Mouse (Mus musculus) spleen, postnatal 14 days (tissue): ENCODE measurements around the gene Elovl2.
"Not testable (repeated sequence)": the region's sequence is repeated elsewhere in the genome, so short reads cannot be mapped to it uniquely, and the experiment has no call there.

ENCODE experiments used
- DNase-seq, 2 experiments: peaks; one replicate each; pipeline ENCODE4 v3.0.0; 2021 to 2022; ENCODE audit warnings: low spot score in 2 of 2

Elovl2 gene

DNA sequence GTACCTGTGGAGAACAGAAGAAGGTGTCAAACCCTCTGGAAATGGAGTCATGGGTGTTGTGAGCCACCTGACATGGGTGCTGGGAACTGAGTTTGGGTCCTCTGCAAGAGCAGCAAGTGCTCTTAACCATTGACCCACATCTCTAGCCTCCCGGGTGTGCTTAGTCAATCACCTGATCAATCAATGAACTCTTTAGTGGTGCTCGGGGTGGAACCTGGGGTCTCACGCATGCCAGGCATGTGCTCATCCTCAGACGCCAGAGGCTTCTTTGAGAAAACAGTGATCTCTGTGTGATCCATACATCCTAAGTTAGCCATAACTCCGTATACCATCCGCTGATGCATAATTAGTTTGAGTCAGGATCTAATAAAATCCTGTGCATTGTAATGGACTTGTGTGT is 15.0 kb upstream of the Elovl2 start:
- DNase-seq = no peak

DNA sequence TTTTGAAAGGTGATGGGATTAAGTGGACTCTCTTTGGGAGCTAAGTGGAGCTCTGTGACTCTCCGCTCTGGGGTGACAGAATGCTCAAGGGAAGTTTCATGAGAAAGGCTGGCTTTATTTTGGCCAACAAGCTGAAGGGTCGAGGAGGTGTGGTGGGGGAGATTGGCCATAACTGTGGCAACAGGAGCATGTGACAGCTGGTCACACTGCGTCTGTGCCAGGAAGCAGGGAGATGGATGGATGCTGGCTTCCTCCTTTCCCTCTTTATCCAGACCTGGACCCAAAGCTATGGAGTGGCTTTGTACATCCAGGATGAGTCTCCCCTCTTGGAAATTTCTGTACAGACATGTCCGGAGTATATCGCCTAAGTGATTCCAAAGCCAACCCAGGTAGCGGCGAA is 13.0 kb upstream of the Elovl2 start:
- no peak for DNase-seq

DNA sequence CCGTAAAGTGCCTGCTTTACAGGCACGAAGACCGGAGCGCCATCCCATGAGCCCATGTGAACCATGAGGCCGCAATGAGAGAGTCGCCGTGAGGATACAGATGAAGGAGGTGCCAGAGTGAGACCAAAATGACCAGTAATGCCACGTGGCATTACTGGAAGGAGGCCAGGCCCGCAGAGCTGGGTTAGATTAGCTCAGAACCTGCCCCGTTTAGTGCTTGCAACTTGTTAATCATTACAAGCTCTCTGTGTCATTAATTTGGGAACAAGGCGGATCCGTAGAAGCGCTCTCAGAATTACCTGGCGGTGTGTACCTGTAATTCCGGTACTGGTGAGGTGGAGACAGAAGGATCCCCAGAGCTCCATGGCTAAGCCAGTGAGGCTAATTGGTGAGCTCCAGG is 12.0 kb upstream of the Elovl2 start:
- no peak for DNase-seq

DNA sequence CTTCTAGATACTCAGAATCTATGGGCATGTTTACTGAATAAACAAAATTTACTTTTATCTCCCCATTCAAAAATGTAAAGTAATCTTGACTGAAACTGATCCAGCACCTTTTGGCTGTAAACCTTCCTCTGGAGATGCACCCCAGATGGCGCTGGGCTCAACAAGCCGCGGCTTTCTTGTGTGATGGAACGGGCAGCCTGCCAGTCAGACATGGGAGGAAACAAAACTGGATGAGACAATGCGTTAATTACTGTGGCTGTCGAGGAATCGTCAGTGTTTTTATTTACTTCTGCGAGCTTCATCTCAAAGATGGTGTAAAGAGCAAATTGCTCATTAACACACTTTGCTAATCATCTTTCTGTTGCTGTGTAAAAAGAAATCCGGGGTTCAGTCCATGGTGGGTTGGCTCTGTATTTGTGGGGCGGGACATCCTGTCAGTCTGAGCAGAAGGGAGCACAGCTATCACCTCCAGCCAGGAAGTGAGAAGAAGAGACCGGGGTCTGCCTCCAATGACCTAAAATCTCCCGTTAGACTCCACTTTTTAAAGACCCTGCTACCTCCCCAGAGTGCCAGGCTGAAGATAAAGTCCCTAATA is 11.3 kb upstream of the Elovl2 start:
- DNase-seq = no peak

DNA sequence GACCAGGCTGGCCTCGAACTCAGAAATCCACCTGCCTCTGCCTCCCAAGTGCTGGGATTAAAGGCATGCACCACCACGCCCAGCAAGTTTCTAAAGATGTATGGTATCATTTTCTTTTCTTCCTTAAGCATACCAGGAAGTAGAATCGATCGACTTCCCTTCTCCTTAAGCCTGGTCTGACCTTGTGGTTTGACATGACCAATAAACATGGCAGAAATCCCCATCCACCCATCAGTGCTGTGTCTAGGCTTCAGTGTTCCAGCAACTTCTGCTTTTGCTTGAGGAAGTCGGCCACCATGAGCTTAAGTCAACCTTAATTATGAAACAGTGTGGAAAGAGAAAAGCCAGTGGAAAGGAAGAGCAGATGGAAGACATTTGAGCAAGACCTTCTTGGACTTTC is 10.1 kb upstream of the Elovl2 start:
- DNase-seq = no peak

DNA sequence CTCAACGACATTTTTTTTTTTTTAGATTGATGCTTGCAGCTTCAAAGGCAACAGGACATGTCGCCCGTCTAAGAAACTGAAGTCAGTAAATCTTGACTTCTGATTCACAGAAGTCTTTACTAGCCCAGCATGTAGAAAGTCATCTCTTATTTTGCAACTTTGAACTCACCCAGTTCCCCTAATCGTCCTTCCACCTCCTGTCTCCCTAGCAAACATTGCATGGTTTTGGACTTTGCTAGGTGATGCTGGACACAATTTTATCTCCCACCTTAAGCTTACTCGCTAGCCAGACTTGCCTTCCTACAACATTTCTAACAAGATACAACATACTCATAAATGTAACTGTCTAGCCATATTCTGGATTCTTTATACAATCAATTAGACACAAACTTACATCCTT is 7.9 kb upstream of the Elovl2 start:
- no peak for DNase-seq

DNA sequence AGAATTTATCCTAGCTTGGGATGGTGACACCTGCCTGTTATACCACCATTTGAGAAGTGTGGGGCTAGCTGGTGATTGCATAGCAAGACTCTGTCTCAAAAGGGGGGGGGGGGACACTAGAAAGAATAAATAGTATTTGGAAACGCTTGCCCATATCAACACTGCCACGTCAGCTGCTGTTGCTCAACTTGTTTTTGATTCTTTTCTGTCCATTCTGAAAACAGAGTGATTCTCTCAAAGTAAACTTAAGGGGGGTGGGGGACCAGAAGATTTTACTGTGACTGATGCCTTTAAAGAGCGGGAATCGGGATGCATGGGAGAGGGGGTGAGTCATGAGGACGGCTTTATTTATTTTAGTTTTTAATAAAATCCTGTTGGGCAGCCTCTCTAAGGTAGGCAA is 6.3 kb upstream of the Elovl2 start:
- no peak for DNase-seq

DNA sequence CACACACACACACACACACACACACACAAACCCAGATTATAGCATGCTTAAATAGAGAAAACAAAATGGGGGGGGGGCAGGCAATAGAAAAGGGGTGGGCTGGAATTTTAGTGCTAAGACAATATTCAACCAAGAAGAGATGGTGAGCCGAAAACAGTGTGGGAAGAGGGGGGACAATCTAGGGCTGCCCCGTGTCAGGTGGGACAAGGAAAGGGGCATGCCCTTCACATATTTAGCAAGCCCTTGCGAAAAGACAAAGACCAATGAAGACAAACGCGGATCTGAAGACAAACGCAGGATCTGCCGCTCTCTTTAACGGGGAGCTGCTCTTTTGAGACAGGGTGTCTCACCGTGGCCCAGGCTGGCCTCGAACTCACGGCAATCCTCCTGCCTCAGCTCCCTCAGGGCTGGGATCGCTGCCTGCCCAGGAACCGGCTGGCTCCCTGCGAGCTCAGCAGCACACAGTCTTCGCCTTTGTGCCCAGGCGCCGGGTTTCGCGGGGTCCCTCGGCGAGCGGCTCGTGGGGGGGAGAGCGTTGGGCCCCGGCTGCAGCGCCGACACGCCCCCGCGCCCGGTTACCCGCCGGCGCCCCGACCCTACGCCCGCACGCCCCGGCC is 410 bp downstream of the Elovl2 start:
- no peak for DNase-seq

DNA sequence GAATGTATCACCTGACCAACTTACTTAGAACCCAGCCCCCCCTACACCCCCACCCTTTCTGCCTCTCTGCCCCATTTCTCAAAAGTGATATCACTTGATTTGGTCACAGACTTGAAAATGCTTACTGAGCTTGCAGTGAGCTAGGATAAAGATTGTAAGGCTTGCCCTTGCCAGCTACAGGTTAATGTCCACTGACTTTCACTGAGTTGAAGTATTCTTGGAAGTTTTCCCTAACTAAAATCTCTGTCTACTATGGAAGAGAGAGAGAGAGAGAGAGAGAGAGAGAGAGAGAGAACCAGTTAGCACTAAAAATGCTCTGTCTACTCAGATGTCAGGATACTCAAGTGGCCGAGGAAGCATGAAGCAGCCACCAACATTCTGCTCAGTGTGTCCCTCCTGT is 1.1 kb downstream of the Elovl2 start:
- no peak for DNase-seq

DNA sequence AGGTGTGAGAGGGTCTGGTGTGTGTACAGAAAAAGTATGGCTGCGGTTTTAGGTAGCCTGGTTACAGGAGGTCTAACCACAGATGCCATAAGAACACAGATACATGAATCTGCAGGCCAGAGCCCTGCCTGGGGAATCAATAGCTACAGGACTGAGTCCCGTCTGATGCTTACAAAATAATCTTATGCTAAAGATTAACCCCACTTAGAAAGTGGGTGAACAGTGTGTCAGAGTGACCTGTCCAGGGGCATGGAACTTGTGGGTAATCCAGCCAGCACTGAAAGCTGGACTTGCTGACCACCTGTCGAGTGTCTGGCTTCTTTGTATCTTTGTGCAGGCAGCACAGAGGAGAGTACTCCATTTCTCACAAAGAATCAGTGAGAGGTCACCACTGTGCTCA is 4.0 kb downstream of the Elovl2 start:
- DNase-seq = no peak

DNA sequence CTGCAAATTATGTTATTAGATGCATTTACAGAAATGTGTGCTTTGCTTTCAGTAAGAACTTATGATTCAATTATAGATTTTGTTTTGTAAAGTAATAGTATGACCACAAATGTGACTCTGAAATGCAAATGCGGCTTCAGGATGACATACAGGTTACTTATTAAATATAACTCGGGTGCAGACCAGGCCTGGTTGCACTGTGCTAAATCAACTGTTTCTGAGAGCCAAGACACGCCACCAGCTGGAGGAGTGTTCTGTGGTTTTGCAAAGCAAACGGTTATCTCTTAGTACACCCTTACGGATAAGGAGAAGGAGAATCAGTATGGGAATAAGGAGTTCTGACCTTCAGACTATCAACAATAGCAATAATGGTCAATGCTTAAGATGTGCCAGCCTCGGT is 4.5 kb downstream of the Elovl2 start:
- DNase-seq = no peak

DNA sequence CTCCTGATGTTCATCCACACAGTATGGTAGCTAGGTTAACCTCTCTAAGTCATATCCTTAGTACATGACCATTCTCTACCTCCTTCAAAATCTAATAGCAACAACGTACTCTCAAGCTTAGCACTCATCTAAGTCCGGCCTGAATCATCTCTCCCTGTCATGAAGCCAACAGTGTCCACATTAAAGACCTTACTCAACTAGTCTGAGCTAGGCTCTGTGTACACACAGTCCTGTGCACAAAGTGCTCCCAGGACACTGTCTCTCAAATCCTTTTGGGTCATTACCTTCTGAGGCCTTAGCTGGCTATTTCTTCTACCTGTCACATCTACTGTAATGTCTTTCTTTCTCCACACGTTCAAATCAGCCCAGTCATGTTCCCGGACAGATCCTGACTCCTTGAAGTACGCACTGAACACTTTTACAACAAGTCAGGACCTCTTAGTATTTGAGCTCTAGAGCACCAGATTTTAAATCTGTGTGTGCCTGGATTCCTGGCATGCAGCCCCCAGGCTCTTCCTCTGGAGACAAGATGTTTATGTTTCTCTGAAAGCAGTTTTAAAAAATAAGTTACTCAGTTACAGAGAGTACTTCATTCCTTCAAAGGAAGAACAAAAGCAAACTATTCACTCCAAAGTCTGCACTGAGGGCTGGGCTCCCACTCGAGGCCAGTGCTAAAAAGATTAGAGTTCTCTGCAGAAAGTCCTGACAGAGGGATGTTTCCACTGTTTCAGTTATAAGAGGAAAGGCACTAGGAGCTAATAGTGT is 7.5 kb downstream of the Elovl2 start:
- no peak for DNase-seq

DNA sequence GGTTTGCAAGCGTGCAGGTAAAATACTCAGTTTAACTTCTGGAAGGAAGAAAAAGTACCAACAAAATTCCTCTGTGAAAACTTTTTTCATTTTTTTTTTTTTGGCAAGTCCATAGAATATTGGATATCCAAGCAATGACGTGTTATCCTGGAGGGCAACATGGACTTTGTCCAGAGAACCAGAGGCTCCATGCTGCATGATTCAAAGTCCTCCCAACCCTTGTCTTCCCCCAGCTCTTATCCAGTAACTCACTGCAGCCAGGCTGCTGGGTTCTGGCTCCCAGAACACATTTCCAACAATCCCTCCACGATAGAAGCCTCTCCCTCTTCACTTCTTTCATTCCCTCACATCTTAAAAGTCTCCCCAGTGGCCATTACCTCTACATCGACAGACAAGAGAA is 8.9 kb downstream of the Elovl2 start:
- DNase-seq = no peak

DNA sequence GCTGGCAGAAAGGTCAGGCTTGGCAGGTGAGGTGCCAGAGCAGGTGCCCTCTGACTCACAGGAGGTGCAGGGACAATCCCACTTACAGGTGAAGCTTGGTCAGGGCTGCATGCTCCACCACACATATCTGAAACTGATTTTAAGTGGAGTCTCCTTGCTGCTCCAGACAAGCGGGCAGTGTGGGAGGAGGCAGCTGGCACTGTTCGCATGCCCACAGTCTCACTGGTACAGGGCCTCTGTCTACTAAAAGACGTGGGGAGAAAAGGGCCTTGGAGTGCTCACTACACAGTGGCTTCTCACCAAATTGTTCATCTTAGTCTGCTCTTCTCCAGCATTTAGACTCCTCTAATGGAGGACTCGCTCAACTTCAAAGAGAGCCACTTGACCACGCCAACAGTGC is 14.0 kb downstream of the Elovl2 start:
- DNase-seq = no peak

DNA sequence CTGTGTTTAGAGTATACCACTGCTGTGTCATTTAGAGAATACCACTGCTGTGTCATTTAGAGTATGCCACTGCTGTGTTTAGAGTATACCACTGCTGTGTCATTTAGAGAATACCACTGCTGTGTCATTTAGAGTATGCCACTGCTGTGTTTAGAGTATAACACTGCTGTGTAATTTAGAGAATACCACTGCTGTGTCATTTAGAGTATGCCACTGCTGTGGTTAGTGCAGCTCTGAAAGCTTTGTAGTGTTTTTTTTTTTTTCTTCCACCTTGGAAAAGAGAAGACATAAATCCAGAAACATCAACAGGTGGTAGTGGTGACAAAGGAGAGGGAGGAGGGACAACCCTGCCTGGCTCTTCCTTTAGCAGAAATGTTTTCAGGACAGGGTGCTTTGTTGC is 14.6 kb downstream of the Elovl2 start:
- not testable (repeated sequence) for DNase-seq

DNA sequence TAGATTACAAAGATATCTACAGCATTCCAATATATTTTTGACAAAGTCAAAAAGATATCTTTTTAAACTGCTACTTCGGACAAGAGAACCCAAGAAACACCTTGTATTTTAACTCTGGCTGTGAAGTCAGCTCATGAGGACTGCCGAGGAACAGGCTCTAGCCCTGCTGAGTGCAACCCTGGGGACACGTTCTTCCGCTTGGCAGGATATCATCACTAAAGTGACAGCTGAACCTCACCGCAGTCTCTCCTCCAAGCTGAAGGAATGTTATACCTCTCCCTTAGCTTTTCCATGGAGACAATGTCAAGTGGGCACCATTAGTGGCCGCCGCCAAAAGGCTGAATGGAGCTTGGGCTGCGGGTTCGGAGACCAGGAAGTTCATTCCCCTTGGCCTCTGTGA is 16.5 kb downstream of the Elovl2 start:
- no peak for DNase-seq

DNA sequence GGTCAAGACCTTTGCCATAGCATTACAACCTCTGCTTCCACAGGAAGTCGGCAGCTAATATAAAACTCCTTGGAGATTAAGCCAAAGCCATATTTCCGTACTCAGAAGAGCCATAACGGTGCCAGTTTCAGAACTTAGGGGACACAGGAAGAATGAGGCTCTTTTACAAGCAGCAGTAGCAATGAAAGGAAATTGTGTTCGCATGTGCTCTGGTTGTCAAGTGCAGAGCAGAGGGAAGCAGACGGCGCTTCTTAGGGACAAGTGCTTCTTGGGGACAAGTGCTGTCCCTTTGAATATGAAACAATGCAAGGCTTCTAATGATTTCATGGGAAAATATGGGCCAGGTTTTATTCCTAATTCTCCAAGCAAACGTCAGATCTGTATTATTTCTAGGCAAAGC is 16.9 kb downstream of the Elovl2 start:
- DNase-seq = no peak

DNA sequence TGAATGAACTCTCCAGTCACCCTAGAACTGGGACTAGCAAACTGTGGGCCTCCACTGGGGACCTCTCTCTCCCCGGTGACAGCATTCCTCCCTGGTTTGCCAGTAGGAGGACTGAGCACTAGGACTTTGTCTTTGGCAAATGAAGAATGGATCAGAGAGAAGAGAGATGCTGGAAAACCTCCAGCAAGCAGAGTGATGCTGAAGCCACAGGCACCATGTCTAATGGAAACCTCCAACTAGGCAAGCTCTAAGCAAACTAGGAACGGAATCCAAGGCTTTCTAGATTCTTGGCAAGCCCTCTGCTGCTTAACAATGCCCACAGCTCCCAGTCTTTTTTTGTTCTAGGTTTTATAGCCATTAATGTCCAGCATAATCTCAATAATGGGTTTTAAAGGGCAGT is 19.3 kb downstream of the Elovl2 start:
- no peak for DNase-seq

DNA sequence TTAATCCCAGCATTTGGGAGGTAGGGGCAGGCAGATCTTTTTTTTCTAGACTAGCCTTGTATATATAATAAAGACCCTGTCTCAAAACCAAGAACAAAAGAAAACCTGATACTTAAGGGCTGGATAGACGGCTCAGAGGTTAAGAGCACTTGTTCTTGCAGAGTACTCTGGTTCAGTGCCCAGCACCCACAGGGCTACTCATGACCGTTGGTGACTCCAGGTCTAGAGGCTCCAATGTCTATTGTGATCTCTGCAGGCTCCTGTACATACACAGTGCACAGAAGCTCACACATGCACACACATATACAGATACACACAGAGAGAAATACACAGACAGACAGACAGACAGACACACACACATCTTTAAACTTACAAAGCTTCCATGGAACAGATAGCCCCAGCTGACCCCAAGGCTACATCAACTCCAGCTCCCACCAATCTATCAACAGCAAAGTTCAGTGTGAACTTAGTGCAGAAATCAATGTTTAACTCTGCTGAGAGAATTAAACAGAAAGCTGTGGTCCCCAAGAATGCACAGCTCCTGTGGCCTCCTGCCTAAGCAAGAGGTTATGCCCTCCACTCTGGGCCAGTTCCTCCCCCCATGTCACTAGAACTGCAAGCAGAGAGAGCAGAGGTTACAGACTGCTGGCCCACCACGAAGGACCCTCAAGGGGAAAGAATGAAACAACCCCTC is 24.4 kb downstream of the Elovl2 start:
- DNase-seq = no peak

DNA sequence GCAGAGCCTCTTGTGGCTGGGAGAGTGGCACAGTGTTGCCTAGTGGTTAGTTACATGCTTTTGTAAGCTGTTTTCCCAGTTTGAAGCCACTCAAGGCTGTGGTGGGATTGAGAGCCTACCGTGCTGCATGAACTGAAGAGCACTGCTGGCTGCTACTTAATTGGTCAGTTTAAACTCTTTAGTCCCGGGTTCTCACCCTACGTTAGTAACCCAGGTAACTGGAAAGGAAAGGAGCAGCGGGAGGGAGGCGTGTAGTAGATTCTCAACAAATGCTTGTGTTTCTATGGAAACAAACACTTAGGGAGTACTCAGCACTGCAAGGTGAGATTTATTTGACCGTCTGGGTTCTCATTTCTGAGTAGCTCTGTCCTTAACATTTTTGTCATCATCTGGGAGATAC is 32.3 kb downstream of the Elovl2 start:
- DNase-seq = no peak

DNA sequence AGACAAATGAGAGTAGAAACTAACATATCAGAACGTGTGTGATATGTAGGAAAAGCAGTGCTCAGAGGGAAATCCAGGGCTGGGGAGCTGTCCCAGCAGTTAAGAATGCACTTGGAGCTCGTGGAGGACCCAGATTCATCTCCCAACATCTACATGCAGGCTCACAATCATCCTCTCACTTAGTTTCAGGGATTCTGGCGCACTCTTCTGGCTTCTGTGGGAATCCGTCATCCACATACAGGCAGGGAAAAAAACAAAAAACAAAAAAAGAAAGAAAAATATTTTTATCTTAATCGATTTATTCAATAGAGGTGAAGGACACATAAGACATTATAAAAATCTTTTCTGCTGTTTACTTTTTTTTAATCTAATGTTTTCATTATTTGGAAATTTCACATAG is 61.8 kb downstream of the Elovl2 start:
- DNase-seq = no peak

DNA sequence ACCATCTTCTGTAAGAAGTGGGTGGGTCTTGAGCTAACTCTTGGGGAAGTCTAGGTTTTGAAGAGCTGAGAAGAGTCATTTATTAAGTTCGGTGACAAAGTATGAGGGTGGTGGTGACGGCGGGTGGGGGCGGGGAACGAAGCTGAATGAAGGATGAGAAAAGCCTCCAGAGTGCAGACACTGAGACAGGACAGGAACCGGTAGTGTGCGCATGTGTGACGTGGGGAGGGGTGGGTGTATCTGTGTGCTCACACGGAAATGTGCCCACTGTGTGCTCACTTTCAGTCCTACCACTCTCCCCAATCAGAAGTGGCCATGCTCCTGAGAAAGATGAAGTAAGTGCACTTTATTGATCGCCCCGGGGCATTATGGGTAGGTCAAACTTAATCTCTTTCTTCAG is 67.1 kb downstream of the Elovl2 start:
- DNase-seq = no peak

DNA sequence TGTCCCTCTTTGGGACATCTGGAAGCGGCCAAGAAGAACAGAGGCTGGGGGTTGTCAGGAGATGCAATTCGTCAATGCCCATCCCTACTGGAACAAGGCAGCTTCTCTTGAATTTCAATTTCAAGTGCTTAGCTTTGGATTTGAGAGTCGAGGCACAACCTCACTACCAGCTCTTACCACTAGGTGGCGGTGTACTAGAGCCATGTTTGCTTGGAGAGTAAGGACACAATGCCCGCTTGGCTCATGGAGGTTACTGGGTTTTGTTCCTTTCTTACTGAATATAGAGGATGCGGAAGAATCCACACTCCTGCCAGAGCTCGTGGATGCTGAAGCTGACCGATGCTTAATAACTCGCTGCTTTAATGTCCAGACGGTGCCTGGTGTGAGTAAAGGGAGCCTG is 73.9 kb downstream of the Elovl2 start:
- peak in 1 of 2 experiments; percentile 34 for DNase-seq
